Mouse (Mus musculus) gastrocnemius, postnatal 4 days (tissue): Measurements from ENCODE around the gene Prkg1. TPM values are rescaled to one million over a fixed set of nuclear protein-coding genes. Genes with fewer than 3 reads are reported as not detected.
"Not testable (repeated sequence)": the region's sequence is repeated elsewhere in the genome, so short reads cannot be mapped to it uniquely, and the experiment has no call there.

Experiments used
- DNase-seq, 2 experiments: peaks; one replicate each; pipeline ENCODE4 v3.0.0; 2021 to 2022; ENCODE audit warnings: low spot score in 2 of 2, mixed read lengths in 2 of 2
- total RNA-seq, 2 experiments: library from RNA; stranded (reverse); gene quantifications; 2 replicates each; pipeline ENCODE4 v1.2.3; 2021

Gene Prkg1
- total RNA-seq, 2 experiments from 2014 or later: 42.3 to 50.1 TPM

DNA sequence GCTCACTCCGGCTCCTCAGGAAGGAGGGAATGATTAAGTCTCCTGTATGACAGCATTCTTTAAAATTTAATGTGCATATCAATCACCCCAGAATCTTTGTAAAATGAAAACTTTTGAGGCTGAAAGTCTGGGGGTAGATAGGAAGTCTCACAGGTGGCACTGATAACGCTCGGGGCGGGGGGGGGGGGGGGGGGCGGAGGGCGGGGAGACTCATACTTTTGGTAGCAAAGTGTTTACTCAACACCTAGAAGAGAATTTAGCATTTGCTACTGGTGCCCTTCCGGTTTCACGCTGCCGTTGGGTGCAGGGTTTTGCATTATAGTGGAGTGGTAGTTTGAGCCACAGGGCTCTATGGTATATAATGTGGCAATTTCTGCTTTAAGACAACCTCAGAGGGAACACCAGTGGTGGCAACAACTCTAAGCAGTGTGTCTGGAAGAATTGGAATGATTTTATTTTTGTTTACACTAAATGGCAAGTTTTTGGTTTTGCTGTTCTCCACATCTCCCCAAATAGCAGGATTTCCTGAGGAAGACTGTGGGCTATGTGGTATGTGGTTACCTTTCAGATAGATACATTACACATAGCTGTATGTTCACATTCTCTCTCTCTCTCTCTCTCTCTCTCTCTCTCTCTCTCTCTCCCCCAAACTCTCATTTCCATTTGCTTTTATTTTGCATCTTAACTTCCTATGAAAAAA is 427.5 kb downstream of the Prkg1 start:
- no peak for DNase-seq

DNA sequence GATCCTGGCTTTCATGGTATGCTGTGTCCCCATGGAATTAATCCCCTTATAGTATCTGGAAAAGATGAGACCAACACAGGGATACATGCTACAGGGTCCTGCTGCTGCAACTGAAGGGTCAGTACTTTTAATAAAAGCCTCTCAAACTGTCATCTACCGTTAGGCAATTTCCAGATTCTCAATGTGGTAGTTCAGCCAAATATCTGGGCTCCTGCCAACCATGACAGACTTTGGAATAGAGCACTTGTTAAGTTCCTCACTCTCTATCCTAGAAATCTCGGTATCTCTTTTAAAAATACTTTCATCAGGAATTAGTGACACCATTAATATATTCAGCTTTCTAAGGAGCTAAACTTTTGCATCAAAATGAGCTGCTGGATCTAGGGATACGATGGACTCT is 428.5 kb downstream of the Prkg1 start:
- DNase-seq: no peak

DNA sequence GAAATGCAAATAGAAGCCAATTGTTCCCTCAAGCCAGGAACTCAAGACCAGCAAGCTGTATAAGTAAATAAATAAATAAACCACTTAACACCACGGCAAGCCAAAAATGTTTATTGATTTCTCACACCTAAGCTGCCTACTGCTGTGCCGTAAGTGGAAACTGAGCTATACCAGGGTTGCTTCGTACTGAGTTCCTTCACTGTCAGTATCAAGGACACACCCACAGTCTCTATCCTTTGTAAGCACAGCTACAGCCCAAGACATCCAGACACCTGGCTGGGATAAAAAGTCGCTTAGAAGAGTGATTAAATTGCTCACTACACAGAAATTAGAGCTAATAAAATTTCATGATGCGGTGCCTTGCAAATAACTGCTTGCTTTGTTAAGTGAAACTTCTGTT is 434.9 kb downstream of the Prkg1 start:
- DNase-seq: no peak

DNA sequence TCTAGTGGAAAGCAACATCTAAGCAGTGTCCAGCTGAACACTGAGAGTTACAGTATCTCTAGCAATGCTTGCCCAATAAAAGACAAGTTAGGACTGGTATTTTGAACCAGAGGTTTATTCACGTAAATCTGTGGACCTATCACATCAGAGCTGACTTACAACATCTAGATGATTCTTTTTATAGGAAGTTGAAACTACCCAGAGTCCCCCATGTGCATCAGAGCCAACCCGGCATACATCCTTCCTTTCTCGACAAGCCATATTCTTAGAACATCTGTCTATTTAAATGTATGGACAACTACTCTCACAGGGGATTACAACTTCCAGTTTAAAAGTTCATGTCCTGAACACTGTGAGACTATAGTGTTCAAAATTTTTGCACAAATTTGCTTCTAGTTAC is 460.1 kb downstream of the Prkg1 start:
- DNase-seq: no peak

DNA sequence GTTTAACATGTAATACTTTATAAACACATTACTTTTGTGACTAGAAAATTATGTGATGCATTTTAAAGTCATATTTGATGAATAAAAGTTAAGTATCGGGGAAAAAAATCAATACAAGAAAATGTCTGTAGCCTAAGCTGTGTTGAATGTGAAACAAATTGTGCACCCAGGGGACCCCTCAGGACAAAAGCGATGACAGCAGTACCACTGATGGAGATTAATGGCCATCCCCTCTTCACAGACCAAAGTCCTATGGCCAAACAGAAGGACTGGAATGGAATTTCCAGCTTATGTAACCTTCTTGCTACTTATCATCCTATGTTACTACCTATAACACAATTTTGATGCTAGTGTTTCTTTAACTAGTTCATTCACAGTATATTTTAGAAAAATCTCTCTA is 473.6 kb downstream of the Prkg1 start:
- DNase-seq: no peak

DNA sequence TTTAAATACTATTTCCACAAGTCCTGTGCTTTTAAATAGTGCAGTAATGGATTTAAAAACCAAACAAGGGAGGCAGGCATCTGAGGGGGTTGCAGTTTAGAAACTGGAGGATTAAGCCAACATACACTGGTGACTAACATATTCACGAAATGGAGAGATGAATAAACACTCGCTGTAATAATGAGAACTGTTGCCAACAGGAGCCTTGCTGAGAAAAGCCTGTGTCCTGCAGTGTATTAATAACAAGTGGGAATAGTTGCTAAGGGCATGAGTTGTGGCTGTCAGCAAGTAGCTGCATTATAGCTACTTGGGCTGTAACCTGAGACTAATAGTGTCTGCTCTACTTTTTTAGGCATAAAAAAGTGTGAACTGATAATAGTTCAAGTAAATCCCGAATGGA is 480.3 kb downstream of the Prkg1 start:
- no peak for DNase-seq

DNA sequence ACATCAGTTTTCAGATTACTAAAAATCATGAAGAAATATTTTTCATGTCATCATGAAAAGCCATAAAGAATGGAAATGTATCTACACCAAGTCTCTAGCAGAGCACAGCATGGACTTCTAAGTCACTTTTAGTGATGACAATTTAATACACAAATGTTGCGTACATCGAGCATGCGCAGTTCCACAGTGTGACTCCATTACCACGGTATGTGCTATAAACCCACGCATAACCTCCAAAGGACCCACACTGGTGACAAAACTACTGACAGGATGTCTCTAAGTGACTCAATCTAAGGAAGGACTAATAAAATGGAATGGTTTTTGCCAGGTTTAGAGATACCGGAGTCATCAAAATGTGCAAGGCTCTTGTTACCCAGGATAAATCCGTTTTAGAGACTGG is 480.7 kb downstream of the Prkg1 start:
- DNase-seq: no peak

DNA sequence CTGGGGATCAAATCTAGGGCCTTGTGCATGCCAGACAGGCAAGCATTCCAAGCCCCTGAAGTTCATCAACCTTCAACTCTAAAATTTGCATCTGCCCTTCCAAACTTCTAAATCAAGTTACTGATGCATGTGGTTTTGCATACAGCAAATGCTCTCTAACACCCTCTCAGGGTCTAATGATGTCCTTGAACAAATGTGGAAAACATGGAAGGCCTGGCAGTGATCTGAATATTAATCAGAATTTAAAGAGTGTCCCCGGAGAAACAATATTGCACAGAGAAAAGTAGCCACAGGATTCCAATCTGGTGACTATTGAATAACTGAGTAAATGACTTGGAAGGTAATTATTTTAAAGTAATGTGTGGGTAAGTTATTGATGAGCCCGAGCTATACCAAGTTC is 481.2 kb downstream of the Prkg1 start:
- DNase-seq: no peak

DNA sequence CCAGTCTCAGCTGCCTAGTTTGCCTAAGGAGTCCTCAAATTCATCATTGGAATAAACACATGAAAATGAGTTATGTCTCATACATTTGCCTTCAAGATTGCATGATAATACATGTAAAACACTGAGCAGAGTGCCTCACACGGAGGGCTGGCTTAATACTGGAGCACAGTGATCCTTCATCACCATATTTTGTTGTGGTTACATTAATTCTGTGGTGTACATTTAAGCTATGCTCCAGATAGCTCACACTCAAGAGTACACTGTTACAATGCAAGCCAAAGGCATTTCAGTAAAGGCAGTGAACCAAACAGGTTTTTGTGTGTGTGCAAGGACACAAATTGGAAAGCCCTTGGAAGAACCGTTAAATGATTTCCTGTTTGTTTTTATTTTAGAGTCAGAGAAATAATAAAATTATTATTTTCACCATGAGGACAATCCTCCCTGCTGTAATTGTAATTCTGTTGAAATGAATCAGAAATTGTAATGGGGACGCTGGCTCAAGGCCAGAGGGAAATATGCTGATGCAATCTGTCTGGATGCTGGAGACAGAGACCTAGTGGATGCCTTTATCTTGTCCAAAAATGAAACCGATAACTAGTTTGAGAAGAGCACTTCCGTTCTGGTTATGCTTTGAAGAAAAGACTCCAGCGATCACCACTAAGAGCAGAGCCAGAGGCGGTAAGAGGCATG is 484.9 kb downstream of the Prkg1 start:
- DNase-seq: peak in 1 of 2 experiments; percentile 13

DNA sequence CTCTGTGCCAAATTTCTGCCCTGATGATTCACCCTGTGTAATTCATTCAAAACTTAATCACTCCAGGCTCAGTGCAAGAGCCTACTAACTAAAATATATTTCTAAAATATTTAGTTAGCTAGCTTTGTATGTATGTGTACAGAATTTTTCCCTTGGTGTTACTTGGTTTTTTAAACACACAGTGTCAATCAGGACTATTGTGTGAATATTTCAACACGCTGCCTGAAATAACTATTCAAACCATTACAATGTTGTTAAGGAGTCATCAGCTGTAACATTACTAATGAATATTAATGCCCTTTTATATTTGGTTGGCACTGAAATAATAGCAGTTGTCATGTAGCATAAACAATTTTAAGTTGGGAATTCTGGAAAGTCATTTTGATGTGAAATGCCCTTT is 502.4 kb downstream of the Prkg1 start:
- no peak for DNase-seq

DNA sequence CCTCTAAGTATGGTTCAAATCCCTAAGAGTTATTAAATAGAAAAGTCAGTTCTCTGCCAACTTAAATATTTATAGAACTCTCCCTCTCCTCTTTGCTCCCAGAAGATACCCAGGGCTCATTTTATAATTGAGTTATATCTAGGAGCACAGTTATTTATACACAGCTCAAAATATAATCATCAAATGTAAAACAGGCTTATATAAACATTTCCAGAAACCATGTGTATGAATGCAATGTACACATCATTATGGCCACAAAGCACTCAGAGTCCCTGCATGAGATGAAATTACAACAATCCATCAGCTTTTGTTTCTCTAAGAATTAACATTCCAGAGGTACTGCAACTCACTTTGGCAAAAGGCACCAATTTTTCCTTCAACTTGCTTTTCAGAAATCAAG is 504.3 kb downstream of the Prkg1 start:
- DNase-seq: no peak

DNA sequence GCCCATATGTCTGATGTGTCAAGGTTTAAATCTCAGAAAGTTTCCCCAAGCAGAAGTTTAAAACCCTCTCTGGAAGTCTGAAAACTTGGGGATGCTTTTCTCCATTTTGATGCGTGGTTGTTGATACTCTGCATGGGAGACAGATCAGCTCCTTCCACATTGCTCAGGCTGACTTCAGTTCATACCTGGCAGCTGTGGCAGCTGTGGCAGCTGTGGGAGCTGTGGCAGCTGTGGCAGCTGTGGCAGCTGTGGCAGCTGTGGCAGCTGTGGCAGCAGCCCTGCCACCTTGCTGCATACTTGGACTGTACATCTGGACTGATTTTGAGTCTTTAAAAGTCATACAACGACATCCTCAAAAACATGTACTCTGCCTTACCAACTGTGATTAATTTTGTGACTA is 509.1 kb downstream of the Prkg1 start:
- no peak for DNase-seq

DNA sequence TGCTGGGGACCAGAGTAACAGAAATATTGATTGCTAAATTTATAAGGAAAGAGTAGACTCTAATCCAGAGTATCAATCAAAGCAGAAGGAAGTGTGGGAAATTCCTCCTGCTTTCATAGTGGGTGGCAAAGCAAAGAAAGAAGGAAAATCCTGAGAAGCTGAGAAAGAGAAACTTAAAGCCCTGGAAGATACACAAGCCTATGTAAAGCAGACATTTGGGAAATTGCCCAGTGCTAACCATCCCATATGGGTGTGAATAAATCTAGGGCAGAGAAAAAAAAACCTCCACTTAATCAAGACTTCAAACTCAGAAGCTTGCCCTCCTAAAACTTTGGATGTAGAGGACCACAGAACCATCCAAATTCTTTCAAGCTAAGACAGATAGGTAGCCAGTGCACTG is 532.4 kb downstream of the Prkg1 start:
- no peak for DNase-seq

DNA sequence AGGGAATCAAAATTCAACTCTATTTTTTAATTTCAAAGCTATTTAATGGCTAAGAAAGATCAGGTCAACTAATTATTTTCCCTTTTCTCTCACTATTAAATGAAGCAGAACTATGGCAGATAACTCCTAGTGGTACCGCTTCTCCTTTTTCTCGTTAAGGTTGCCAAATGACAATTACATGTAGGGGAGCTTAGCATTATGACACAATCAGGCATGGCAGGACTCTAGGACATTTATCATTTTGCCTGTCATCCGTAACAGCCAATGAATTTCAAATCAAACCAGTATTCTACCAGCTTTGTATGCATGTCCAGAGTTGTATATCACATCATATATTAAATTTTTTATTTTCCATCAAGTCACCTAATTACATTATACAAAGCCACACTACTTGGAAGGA is 536.4 kb downstream of the Prkg1 start:
- no peak for DNase-seq

DNA sequence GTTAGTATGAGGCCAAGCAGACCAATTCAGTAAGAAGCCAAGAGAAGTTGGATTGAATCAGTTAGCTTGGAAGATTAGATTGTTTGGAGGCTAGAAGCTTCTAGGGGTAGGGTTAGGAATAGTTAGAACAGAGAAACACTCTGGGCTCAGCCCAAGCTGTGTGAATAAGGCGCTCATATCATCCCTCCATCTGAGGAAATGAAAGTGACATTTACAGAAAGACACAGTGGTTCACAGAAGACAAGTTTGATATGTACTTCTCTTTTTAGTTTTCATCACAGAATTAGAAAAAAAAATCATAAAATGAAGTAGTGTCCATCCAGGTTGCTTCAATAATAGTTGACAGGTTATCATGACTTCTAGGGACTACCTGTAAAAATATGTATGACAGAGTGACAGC is 541.4 kb downstream of the Prkg1 start:
- DNase-seq: no peak

DNA sequence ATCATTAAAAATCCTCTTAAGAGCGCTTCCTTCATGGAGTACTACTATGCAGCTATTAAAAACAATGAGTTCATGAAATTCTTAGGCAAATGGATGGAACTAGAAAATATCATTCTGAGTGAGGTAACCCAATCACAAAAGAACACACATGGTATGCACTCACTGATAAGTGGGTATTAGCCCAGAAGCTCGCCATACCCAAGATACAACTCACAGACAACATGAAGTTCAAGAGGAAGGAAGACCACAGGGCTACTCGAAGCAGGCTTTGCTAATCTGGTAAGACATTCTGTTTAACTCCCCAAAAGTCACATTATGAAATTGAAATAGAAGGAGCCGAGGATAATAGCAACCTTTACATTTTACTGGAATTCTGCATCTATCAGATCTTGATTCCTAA is 545.6 kb downstream of the Prkg1 start:
- DNase-seq: not testable (repeated sequence)

DNA sequence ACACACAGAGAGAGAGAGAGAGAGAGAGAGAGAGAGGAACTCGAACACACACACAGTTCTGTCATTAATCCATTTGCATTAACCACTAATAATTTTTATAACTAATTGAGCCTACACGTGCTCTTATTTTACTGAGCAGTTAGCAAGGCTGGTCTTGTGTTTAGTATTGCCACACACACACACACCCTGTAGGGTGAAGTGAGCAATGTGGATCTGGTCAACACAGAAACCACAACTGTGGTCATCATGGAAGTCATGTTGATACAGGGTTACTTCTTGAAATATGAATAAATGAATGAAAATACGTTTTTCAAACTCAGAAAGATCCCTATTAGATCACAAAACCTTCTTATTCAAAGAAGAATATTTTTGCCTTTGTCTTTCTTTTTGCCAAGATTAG is 554.0 kb downstream of the Prkg1 start:
- no peak for DNase-seq

DNA sequence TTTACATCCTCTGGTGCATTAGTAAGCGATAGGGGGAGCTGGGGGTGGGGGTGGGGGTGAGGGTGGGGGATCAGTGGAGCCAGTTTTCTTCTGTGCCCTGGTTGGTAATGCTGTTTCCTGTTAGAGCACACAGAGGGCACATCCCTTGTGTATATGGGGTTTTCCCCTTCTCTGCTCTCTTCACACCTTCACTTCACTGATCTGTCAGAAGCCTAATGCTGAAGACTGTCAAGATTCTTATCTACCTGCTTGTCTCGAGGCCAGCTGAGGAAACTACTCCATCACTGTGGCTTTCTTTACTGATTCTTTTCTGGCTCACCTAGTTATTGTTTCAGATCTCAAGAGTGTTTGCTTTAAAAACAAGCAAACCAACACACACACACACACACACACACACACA is 554.4 kb downstream of the Prkg1 start:
- DNase-seq: no peak

DNA sequence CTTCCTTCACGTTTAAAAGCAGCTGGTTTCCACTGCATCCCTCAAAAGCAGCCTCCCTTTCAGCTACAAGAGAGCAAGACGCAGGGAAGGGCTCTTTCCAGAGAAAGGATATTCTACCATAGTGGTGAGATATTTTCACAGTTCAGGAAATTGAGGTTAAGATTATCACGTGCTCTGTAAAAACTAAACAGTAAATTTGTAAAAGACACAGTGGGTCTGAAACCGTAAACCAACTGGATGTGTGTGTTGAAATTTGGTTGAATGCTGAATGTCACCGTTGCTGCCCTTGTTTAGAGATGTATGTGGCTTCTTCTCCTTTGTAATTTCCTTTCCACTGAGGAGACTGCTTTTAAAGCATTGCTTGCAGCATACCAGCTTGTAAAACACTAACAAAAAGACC is 565.2 kb downstream of the Prkg1 start:
- DNase-seq: no peak

DNA sequence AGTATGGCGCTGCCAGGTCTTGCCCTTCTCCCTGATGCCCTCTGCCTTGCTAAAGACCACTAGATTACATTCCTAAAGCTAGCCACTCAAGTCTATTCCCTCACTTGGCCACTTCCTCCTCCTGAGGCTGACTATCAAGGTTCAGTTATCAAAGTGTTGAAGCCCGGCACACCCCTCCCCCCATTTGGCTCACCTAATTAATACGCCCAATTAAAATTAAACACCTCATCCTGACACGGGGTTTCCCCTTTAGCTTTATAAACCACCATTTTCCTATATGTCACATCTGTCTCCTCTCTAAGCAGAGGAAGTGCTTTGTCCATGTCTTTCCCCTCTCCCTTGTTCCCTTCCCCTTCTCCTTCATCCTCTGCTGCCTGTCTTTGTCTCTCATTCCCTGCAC is 566.4 kb downstream of the Prkg1 start:
- DNase-seq: no peak

DNA sequence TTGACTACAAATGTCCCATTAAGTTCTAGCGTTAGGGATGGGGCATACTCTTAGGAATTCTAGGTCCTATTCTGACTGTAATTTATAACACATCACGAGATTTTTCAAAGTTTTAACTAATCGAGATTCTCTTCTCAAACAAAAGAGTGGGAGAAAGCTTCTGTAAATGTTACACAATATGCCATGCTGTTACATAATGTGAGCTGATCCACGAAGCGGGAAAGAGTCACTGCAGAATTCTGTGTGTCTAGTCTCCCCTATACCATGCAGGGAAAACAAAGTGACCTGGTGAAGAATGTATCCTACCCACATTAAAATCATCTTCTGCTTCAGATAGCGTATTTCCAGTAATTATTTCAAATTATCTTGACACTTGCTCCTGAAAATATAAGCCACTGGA is 567.8 kb downstream of the Prkg1 start:
- DNase-seq: no peak

DNA sequence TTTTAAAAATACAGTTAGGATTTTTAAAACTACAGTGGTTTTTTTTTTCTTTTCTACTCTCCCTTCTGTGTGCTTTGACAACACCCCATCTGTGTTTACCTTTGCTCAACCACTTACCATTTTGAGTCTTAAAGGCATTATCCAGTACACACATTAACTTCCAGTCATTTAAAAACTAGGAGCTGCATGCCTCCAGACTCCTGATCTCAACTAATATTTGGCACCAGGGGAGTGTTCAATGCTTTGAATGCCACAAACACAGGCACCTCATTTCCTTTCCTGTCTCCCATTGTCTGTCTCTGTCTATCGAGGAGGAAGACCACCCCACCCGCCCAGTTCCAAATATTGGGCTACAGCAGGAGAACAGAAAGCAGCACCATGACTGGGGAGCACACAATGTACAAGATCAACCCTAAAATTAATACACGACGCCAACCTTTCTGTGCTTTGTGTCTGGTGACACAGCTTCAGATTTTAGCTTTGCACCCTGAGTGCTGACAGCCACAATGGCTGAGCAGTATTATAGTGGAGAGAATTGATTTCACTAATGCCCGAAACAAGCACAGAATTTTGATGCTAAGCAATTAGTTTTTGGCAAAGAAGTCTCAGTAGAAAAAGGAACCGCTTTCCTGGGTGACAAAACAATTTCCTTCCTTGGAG is 576.1 kb downstream of the Prkg1 start:
- no peak for DNase-seq

DNA sequence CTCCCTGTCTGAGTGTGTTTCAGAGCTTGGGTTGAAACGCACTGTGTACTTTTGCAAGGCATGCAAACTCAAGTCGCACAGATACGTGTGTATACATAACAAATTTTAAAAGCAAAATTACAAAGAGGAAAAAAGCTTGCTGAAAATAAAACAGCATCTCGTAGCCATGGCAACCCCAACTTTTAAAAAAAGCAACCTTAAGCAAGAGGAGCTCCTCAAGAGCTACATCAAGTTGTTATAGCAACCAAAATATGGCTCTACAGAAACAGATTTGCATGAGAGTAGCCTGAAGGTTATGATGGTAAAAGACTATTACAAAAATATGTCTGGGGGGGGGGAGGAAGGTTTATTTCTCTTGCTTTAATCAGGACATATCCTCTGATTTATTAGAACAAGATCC is 584.1 kb downstream of the Prkg1 start:
- DNase-seq: no peak
